Mouse (Mus musculus): Measurements from ENCODE around the gene Rrp9.

- TF ChIP-seq POLR2A (IDR thresholded peaks at IDR 0.05; ENCODE audit: insufficient read depth, low read length): no peak
- no peak for TF ChIP-seq CTCF (IDR thresholded peaks at IDR 0.05; ENCODE audit: low read depth, low read length)
These were observed 47.0 kb upstream of the Rrp9 start for GRCm38 (mm10) chr9:106428719-106429220.
